Mouse (Mus musculus): ENCODE data around the gene Slc5a2. TPM values are rescaled to one million over a fixed set of nuclear protein-coding genes. Genes with fewer than 3 reads are reported as not detected.

Slc5a2 gene
- polyA plus RNA-seq, 1 experiment from 2014 or later: not detected

GRCm38 (mm10) chr7:128311811-128312210 is 46.4 kb downstream of the Slc5a2 start:
- Histone ChIP-seq H3K27me3 (ENCODE audit: control insufficient read depth, insufficient read depth, low read depth, low read length) (no peaks in the 10 kb centered on the region), H3K9ac (ENCODE audit: low read depth, low read length) (no peak overlapping the region), H3K9me3 (replicated peaks; ENCODE audit: control insufficient read depth, low read length, poor library complexity, severe bottlenecking) (no peaks in the 10 kb centered on the region), H3K36me3 (ENCODE audit: control insufficient read depth, insufficient read depth, low read length) (no peaks in the 10 kb centered on the region), H3K4me3 (ENCODE audit: low read depth, low read length) (no peak overlapping the region), H3K4me2 (ENCODE audit: low read length) (no peak overlapping the region), H3K4me1 (ENCODE audit: control insufficient read depth, insufficient read depth, low read length) (no peaks in the 10 kb centered on the region), H3K27ac (ENCODE audit: low read length) (no peak overlapping the region)
- WGBS: 84% methylated on average over 8 of the region's 8 CpGs
- no peak for ATAC-seq

- 83% methylated on average over 13 of the region's 13 CpGs for WGBS
- no peak overlapping the region for H3K9ac ChIP-seq (ENCODE audit: low read depth, low read length)
- H3K4me3 ChIP-seq (ENCODE audit: low read depth, low read length): no peak overlapping the region
- no peaks in the 10 kb centered on the region for H3K36me3 ChIP-seq (ENCODE audit: control insufficient read depth, insufficient read depth, low read length)
- no peaks in the 10 kb centered on the region for H3K27me3 ChIP-seq (ENCODE audit: control insufficient read depth, insufficient read depth, low read depth, low read length)
- no peak overlapping the region for H3K4me2 ChIP-seq (ENCODE audit: low read length)
- H3K9me3 ChIP-seq (replicated peaks; ENCODE audit: control insufficient read depth, low read length, poor library complexity, severe bottlenecking): no peaks in the 10 kb centered on the region
- no peak overlapping the region for H3K27ac ChIP-seq (ENCODE audit: low read length)
- no peaks in the 10 kb centered on the region for H3K4me1 ChIP-seq (ENCODE audit: control insufficient read depth, insufficient read depth, low read length)
- ATAC-seq: no peak
Observed at GRCm38 (mm10) chr7:128312375-128313059, 47.1 kb downstream of the Slc5a2 start.

GRCm38 (mm10) chr7:128313601-128314000 is 48.1 kb downstream of the Slc5a2 start:
- H3K9ac ChIP-seq (ENCODE audit: low read depth, low read length): no peak overlapping the region
- H3K4me3 ChIP-seq (ENCODE audit: low read depth, low read length): no peak overlapping the region
- H3K27me3 ChIP-seq (ENCODE audit: control insufficient read depth, insufficient read depth, low read depth, low read length): no peaks in the 10 kb centered on the region
- no peaks in the 10 kb centered on the region for H3K36me3 ChIP-seq (ENCODE audit: control insufficient read depth, insufficient read depth, low read length)
- no peak overlapping the region for H3K27ac ChIP-seq (ENCODE audit: low read length)
- no peaks in the 10 kb centered on the region for H3K4me1 ChIP-seq (ENCODE audit: control insufficient read depth, insufficient read depth, low read length)
- ATAC-seq: no peak
- no peak overlapping the region for H3K4me2 ChIP-seq (ENCODE audit: low read length)
- WGBS: 83% methylated on average over 2 of the region's 2 CpGs
- H3K9me3 ChIP-seq (replicated peaks; ENCODE audit: control insufficient read depth, low read length, poor library complexity, severe bottlenecking): no peaks in the 10 kb centered on the region

GRCm38 (mm10) chr7:128314491-128314890 is 49.0 kb downstream of the Slc5a2 start:
- H3K27me3 ChIP-seq (ENCODE audit: control insufficient read depth, insufficient read depth, low read depth, low read length): no peaks in the 10 kb centered on the region
- no peak overlapping the region for H3K4me3 ChIP-seq (ENCODE audit: low read depth, low read length)
- no peak for ATAC-seq
- H3K36me3 ChIP-seq (ENCODE audit: control insufficient read depth, insufficient read depth, low read length): no peaks in the 10 kb centered on the region
- H3K4me1 ChIP-seq (ENCODE audit: control insufficient read depth, insufficient read depth, low read length): no peaks in the 10 kb centered on the region
- H3K27ac ChIP-seq (ENCODE audit: low read length): no peak overlapping the region
- no peak overlapping the region for H3K9ac ChIP-seq (ENCODE audit: low read depth, low read length)
- H3K4me2 ChIP-seq (ENCODE audit: low read length): no peak overlapping the region
- H3K9me3 ChIP-seq (replicated peaks; ENCODE audit: control insufficient read depth, low read length, poor library complexity, severe bottlenecking): no peaks in the 10 kb centered on the region
- 72% methylated on average over 7 of the region's 7 CpGs for WGBS

- no peaks in the 10 kb centered on the region for H3K4me1 ChIP-seq (ENCODE audit: control insufficient read depth, insufficient read depth, low read length)
- no peak overlapping the region for H3K4me2 ChIP-seq (ENCODE audit: low read length)
- H3K27me3 ChIP-seq (ENCODE audit: control insufficient read depth, insufficient read depth, low read depth, low read length): no peaks in the 10 kb centered on the region
- no peak overlapping the region for H3K4me3 ChIP-seq (ENCODE audit: low read depth, low read length)
- H3K36me3 ChIP-seq (ENCODE audit: control insufficient read depth, insufficient read depth, low read length): no peaks in the 10 kb centered on the region
- H3K9ac ChIP-seq (ENCODE audit: low read depth, low read length): no peak overlapping the region
- ATAC-seq: no peak
- H3K9me3 ChIP-seq (replicated peaks; ENCODE audit: control insufficient read depth, low read length, poor library complexity, severe bottlenecking): no peaks in the 10 kb centered on the region
- WGBS: 47% methylated on average over 4 of the region's 4 CpGs
- H3K27ac ChIP-seq (ENCODE audit: low read length): no peak overlapping the region
Observed at GRCm38 (mm10) chr7:128317011-128317410, 51.6 kb downstream of the Slc5a2 start.

GRCm38 (mm10) chr7:128319140-128319539 is 53.7 kb downstream of the Slc5a2 start:
- no peak overlapping the region for H3K4me3 ChIP-seq (ENCODE audit: low read depth, low read length)
- no peaks in the 10 kb centered on the region for H3K36me3 ChIP-seq (ENCODE audit: control insufficient read depth, insufficient read depth, low read length)
- H3K27me3 ChIP-seq (ENCODE audit: control insufficient read depth, insufficient read depth, low read depth, low read length): no peaks in the 10 kb centered on the region
- no peaks in the 10 kb centered on the region for H3K9me3 ChIP-seq (replicated peaks; ENCODE audit: control insufficient read depth, low read length, poor library complexity, severe bottlenecking)
- no peak overlapping the region for H3K27ac ChIP-seq (ENCODE audit: low read length)
- no peak for ATAC-seq
- 82% methylated on average over 7 of the region's 7 CpGs for WGBS
- H3K9ac ChIP-seq (ENCODE audit: low read depth, low read length): no peak overlapping the region
- H3K4me1 ChIP-seq (ENCODE audit: control insufficient read depth, insufficient read depth, low read length): no peaks in the 10 kb centered on the region
- H3K4me2 ChIP-seq (ENCODE audit: low read length): no peak overlapping the region

GRCm38 (mm10) chr7:128320219-128320816 is 54.9 kb downstream of the Slc5a2 start:
- ATAC-seq: no peak
- Histone ChIP-seq H3K4me2 (ENCODE audit: low read length) (no peak overlapping the region), H3K9ac (ENCODE audit: low read depth, low read length) (no peak overlapping the region), H3K36me3 (ENCODE audit: control insufficient read depth, insufficient read depth, low read length) (no peaks in the 10 kb centered on the region), H3K27ac (ENCODE audit: low read length) (no peak overlapping the region), H3K4me3 (ENCODE audit: low read depth, low read length) (no peak overlapping the region), H3K4me1 (ENCODE audit: control insufficient read depth, insufficient read depth, low read length) (no peaks in the 10 kb centered on the region), H3K27me3 (ENCODE audit: control insufficient read depth, insufficient read depth, low read depth, low read length) (no peaks in the 10 kb centered on the region; the same call in 1 of the 2 replicates), H3K9me3 (replicated peaks; ENCODE audit: control insufficient read depth, low read length, poor library complexity, severe bottlenecking) (no peaks in the 10 kb centered on the region)
- WGBS: 77% methylated on average over 2 of the region's 2 CpGs

- WGBS: 75% methylated on average over 7 of the region's 7 CpGs
- H3K9ac ChIP-seq (ENCODE audit: low read depth, low read length): no peak overlapping the region
- H3K4me3 ChIP-seq (ENCODE audit: low read depth, low read length): no peak overlapping the region
- no peaks in the 10 kb centered on the region for H3K36me3 ChIP-seq (ENCODE audit: control insufficient read depth, insufficient read depth, low read length)
- H3K4me1 ChIP-seq (ENCODE audit: control insufficient read depth, insufficient read depth, low read length): no peaks in the 10 kb centered on the region
- H3K27me3 ChIP-seq (ENCODE audit: control insufficient read depth, insufficient read depth, low read depth, low read length): no peaks in the 10 kb centered on the region; the same call in 1 of the 2 replicates
- no peaks in the 10 kb centered on the region for H3K9me3 ChIP-seq (replicated peaks; ENCODE audit: control insufficient read depth, low read length, poor library complexity, severe bottlenecking)
- H3K4me2 ChIP-seq (ENCODE audit: low read length): no peak overlapping the region
- ATAC-seq: no peak
- no peak overlapping the region for H3K27ac ChIP-seq (ENCODE audit: low read length)
Observed at GRCm38 (mm10) chr7:128321260-128321659, 55.8 kb downstream of the Slc5a2 start.
